Mouse (Mus musculus) stomach, embryonic 14.5 days (tissue): ENCODE measurements around the gene Scaf1. TPM values are rescaled to one million over a fixed set of nuclear protein-coding genes. Genes with fewer than 3 reads are reported as not detected.

ENCODE experiments used
- ATAC-seq: fragments of 200-750 bp; cut with Nextera tagmentation; 2 replicates; pipeline ENCODE4 v1.8.0; 2017; ENCODE audit warnings: low read depth, moderate TSS enrichment; ENCODE audit not compliant: insufficient number of reproducible peaks, insufficient read depth, low FRiP score
- H3K27ac ChIP-seq: fragments of 300-500 bp; sonication (generic); 2 replicates; pipeline ENCODE4 v1.5.1; 2014; ENCODE audit warnings: mild to moderate bottlenecking, low read length, moderate library complexity, mixed read lengths
- H3K27me3 ChIP-seq: fragments of 300-500 bp; sonication (generic); 2 replicates; pipeline ENCODE4 v1.6.1; 2014; ENCODE audit warnings: low read length, control low read depth, mixed read lengths; ENCODE audit not compliant: control insufficient read depth, insufficient read depth
- H3K36me3 ChIP-seq: fragments of 300-500 bp; sonication (generic); 2 replicates; pipeline ENCODE4 v1.6.1; 2014; ENCODE audit warnings: mild to moderate bottlenecking, control low read depth, low read length, moderate library complexity, mixed read lengths; ENCODE audit not compliant: control insufficient read depth, insufficient read depth
- H3K4me1 ChIP-seq: fragments of 300-500 bp; sonication (generic); 2 replicates; pipeline ENCODE4 v1.6.1; 2014; ENCODE audit warnings: low read length, control low read depth, mixed read lengths; ENCODE audit not compliant: control insufficient read depth, insufficient read depth
- H3K4me2 ChIP-seq: fragments of 300-500 bp; sonication (generic); replicated peaks from 2 replicates; pipeline ENCODE4 v1.6.1; 2014; ENCODE audit warnings: low read depth, low read length, control low read depth
- H3K4me3 ChIP-seq: fragments of 300-500 bp; sonication (generic); 2 replicates; pipeline ENCODE4 v1.5.1; 2014; ENCODE audit warnings: low read depth, low read length, control low read depth
- H3K9ac ChIP-seq: fragments of 300-500 bp; sonication (generic); replicated peaks from 2 replicates; pipeline ENCODE4 v1.6.1; 2014; ENCODE audit warnings: low read depth, mild to moderate bottlenecking, control low read depth, low read length, moderate library complexity, mixed read lengths
- H3K9me3 ChIP-seq: fragments of 300-500 bp; sonication (generic); 2 replicates; pipeline ENCODE4 v1.6.1; 2016; ENCODE audit warnings: low read depth, low read length, control low read depth; ENCODE audit not compliant: control insufficient read depth
- WGBS: fragments of 180-500 bp; shearing (Covaris S2); extraction: QIAGEN DNeasy Blood & Tissue Kit; methylation state at CpG from one replicate; pipeline ENCODE4 v1.1.7; 2014; 5-methylcytosine and 5-hydroxymethylcytosine counted together
- polyA plus RNA-seq: library from polyadenylated mRNA; unstranded; fragments of >200 nt; fragmentation: Nextera tagmentation; extraction: Ambion mirVana; gene quantifications from 2 replicates; pipeline ENCODE4 v1.2.1, GENCODE M21; 2014

Gene Scaf1
- polyA plus RNA-seq, 1 experiment from 2014 or later, result 49.8 TPM

DNA sequence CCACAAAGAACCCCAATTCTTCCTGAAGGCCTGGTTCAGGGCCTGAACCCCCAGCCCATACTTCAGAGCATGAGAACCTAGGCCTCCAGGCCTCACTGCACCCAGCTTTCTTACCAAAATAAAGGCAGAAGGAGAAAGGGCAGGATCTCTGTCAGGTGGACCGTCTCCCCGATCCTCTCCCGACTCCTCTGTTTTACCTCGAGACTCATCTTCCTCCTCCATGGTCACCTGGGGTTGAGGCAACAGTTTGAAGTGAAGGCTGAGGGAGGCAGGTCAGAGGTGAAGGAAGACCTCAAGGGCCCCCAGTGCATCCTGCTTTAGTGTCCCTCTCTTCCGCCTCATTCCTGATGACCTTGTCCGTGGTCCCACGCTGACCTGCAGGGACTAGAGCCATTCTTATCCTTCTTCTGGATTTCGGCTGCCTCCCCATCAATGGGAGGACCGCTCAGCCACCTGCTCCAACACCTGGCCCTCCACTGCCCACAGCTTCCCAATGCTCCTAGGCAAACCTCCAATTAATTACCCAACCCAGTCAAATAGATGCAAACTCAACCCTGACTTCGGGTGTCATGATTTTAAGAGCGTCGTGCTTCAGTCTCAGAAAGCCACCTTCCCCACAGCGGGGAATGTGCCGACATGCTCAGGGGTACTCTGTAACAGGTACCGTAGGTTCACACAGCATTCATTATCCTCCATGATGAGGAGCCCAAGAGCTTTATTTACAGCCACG lies 2.6 kb downstream of the Scaf1 start:
- Histone ChIP-seq H3K9ac (no peak overlapping the region), H3K27me3 (no peaks in the 10 kb centered on the region), H3K4me2 (no peak overlapping the region), H3K27ac (no peak overlapping the region), H3K4me3 (no peak overlapping the region), H3K9me3 (no peaks in the 10 kb centered on the region), H3K36me3 (peaks cover 50% of the 10 kb centered on the region), H3K4me1 (peaks cover 11% of the 10 kb centered on the region; the same call in 1 of the 2 replicates)
- 94% methylated on average over 16 of the region's 16 CpGs for WGBS
- ATAC-seq, result no peak

- no peak for ATAC-seq
- WGBS, result 83% methylated on average over 4 of the region's 4 CpGs
- peaks cover 57% of the 10 kb centered on the region for H3K36me3 ChIP-seq
Observed at GRCm38 (mm10) chr7:45012824-45013223, 3.3 kb downstream of the Scaf1 start.

DNA sequence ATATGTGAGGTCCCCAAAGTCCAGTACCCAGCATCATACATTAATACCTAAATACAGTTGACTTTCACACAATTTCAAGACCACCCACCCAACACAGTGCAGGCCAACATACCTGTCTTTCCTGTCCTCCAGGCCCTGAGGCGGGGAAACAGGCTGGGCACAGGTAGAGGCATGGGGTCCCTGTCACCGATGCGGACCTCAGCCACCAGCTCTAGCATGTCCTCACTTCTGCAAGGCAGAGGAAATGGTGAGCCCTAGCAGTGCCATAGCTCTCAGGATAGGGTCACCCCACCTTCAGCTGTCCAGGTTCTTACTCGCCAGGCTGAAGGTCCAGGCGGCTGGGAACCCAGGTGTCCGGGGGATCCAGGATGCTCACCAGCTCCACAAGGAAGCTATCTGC lies 4.2 kb downstream of the Scaf1 start:
- H3K36me3 ChIP-seq, result peaks cover 65% of the 10 kb centered on the region
- no peak overlapping the region for H3K4me2 ChIP-seq
- H3K27me3 ChIP-seq, result no peaks in the 10 kb centered on the region
- H3K4me3 ChIP-seq, result no peak overlapping the region
- no peak overlapping the region for H3K27ac ChIP-seq
- no peak overlapping the region for H3K9ac ChIP-seq
- 99% methylated on average over 6 of the region's 6 CpGs for WGBS
- peaks cover 11% of the 10 kb centered on the region; the same call in 1 of the 2 replicates for H3K4me1 ChIP-seq
- ATAC-seq, result no peak
- no peaks in the 10 kb centered on the region for H3K9me3 ChIP-seq

More at GRCm38 (mm10) chr7:45012824-45013223, 3.3 kb downstream of the Scaf1 start:
- H3K4me2 ChIP-seq, result no peak overlapping the region
- peaks cover 11% of the 10 kb centered on the region; the same call in 1 of the 2 replicates for H3K4me1 ChIP-seq
- H3K27me3 ChIP-seq, result no peaks in the 10 kb centered on the region
- H3K9ac ChIP-seq, result no peak overlapping the region
- H3K4me3 ChIP-seq, result no peak overlapping the region
- H3K27ac ChIP-seq, result no peak overlapping the region
- no peaks in the 10 kb centered on the region for H3K9me3 ChIP-seq

- H3K27ac ChIP-seq, result no peak overlapping the region
- no peak overlapping the region for H3K4me2 ChIP-seq
- H3K27me3 ChIP-seq, result no peaks in the 10 kb centered on the region
- no peaks in the 10 kb centered on the region for H3K4me1 ChIP-seq
- H3K4me3 ChIP-seq, result no peak overlapping the region
- no peak overlapping the region for H3K9ac ChIP-seq
- 95% methylated on average over 19 of the region's 19 CpGs for WGBS
- peaks cover 94% of the 10 kb centered on the region for H3K36me3 ChIP-seq
- ATAC-seq, result no peak
- no peaks in the 10 kb centered on the region for H3K9me3 ChIP-seq
Observed at GRCm38 (mm10) chr7:45008411-45008810, 7.8 kb downstream of the Scaf1 start.

DNA sequence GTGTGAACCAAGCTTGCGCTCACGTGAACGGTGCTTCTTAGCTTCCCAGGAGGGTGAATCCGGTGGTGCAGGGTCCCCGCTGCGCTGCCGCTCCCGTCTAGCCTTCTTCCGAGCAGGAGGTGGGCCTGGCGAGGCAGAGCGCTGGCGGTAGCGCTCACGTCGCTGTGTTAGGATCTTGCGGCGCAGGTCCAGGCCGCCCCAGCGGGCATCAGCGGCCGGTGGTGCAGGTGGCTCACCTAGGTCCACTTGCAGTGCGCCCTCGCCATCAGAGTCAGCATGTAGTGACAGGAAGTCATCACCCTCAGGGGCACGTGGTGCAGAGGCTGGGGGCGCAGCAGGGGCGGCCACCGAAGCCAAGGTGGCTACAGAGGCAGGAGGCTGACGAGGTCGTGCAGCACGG lies 8.3 kb downstream of the Scaf1 start:
- 96% methylated on average over 30 of the region's 30 CpGs for WGBS
- no peaks in the 10 kb centered on the region for H3K9me3 ChIP-seq
- no peak overlapping the region for H3K4me3 ChIP-seq
- no peak overlapping the region for H3K9ac ChIP-seq
- H3K27me3 ChIP-seq, result no peaks in the 10 kb centered on the region
- no peak overlapping the region for H3K27ac ChIP-seq
- peaks cover 94% of the 10 kb centered on the region for H3K36me3 ChIP-seq
- H3K4me2 ChIP-seq, result no peak overlapping the region
- ATAC-seq, result no peak
- H3K4me1 ChIP-seq, result no peaks in the 10 kb centered on the region

DNA sequence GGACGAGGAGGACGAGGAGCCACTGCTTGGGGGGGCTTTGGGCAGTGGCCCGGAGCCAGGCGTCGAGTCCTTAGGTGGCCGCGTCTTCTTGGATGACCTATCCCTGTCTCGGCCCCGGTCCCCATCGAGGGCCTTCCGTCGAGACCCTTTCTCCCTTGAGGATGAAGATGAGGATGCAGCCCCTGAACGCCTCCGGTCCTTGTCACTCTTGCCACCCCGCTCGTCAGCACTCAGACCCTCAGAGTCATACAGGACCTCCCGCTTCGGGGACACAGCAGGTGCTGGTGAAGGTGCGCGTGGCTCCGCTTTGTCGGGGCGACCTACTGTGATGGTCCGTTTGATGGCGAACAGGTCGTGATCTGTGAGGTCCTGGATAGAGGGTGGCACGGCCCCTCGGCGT lies 9.0 kb downstream of the Scaf1 start:
- Histone ChIP-seq H3K27me3 (no peaks in the 10 kb centered on the region), H3K4me3 (no peak overlapping the region), H3K4me1 (no peaks in the 10 kb centered on the region), H3K36me3 (peaks cover 94% of the 10 kb centered on the region), H3K4me2 (no peak overlapping the region), H3K27ac (no peak overlapping the region), H3K9me3 (no peaks in the 10 kb centered on the region), H3K9ac (no peak overlapping the region)
- WGBS, result 93% methylated on average over 29 of the region's 29 CpGs
- no peak for ATAC-seq

DNA sequence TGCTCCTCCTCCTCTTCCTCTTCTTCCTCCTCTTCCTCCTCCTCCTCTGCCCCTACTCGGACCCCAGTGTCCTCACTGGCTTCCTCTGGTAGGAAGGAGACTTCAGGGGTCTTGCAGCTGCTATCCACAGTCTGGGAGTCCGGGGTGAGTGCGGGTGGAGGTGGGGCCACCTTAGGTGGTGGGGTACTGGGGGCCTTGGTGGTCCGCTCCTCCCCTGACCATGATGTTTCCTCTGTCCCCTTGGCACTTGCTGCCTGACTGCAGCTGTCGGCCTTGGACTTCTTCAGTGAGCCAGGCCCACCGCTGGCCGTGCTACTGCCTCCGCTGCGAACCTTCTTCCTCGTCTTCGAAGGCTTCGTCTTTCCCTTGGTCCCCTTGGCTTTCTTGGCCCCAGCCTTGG lies 9.7 kb downstream of the Scaf1 start:
- H3K4me1 ChIP-seq, result no peaks in the 10 kb centered on the region
- no peak overlapping the region for H3K9ac ChIP-seq
- no peak overlapping the region for H3K4me3 ChIP-seq
- H3K4me2 ChIP-seq, result no peak overlapping the region
- 91% methylated on average over 12 of the region's 12 CpGs for whole genome bisulfite sequencing
- H3K9me3 ChIP-seq, result no peaks in the 10 kb centered on the region
- no peaks in the 10 kb centered on the region for H3K27me3 ChIP-seq
- ATAC-seq, result no peak
- H3K27ac ChIP-seq, result no peak overlapping the region
- peaks cover 94% of the 10 kb centered on the region for H3K36me3 ChIP-seq

GRCm38 (mm10) chr7:45005321-45005992 lies 10.7 kb downstream of the Scaf1 start:
- ATAC-seq, result no peak
- H3K4me2 ChIP-seq, result no peak overlapping the region
- no peaks in the 10 kb centered on the region for H3K27me3 ChIP-seq
- H3K4me3 ChIP-seq, result no peak overlapping the region
- H3K9ac ChIP-seq, result no peak overlapping the region
- H3K4me1 ChIP-seq, result no peaks in the 10 kb centered on the region
- H3K27ac ChIP-seq, result no peak overlapping the region
- H3K36me3 ChIP-seq, result peaks cover 97% of the 10 kb centered on the region
- no peaks in the 10 kb centered on the region for H3K9me3 ChIP-seq
- WGBS, result 83% methylated on average over 6 of the region's 6 CpGs
